Mouse (Mus musculus) adrenal gland, adult 8-10 months (tissue): ENCODE measurements around the gene R3hdm2. TPM values are rescaled to one million over a fixed set of nuclear protein-coding genes. Genes with fewer than 3 reads are reported as not detected.

Experiments
- DNase-seq: peaks from one replicate; pipeline ENCODE4 v3.0.0; 2022
- total RNA-seq, 4 experiments: library from RNA; stranded (reverse); gene quantifications; 2 replicates each; pipeline ENCODE4 v1.2.4; 2022

The R3hdm2 gene
- total RNA-seq, result 100 to 1,000 TPM; 116 to 158 (median 131) TPM

GRCm38 (mm10) chr10:127380251-127380691 is at the start of gene R3hdm2:
Gene R3hdm2, plus strand, starts transcription at chr10:127380327.
- peak; percentile 85 for DNase-seq

DNA sequence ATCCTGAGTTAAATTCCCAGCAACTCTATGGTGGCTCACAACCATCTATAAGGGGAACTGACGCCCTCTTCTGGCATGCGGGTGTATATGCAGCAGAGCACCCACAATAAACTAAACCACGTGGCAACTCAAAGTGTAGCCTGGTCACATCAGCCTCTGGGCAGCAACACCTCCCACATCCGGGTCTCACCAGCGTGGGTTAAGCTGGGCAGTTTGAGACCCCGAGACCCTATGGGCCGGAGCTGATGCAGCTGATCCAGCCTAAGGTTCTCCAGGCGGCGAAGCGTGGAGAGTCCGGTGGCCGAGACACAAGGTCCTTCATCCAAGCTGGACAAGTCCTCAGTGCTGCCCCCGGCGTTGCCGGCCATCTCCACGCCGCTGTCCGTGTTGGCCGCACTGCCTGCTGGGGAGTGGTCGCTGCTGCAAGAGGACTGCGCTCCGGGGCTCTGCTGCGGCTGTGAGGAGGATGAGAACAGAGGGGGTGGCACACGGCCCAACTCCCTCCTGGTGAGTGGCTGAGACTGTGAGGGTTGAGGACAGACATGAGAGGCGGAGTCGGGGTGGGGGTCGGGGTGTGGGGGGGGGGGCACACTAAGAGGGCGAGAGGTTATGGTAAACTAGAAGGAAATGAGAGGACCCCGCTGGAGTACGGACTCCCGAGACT is 47.8 kb upstream of the R3hdm2 start:
- DNase-seq, result no peak

DNA sequence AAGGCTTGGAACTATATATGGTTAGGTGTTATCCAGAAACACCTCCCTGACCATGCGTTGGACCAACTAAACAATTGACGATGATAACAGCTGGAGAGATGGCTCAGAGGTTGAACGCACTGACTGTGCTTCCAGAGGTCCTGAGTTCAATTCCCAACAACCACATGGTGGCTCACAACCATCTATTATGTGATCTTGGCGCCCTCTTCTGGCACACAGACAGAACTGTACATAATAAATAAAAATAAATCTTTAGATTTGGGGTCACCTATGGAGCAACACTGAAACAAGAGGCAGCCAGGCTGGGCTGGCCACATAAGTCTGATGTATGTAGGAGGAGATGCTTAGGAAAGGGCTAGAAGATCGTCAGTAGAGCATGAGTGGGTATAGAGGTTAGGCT is 47.0 kb upstream of the R3hdm2 start:
- DNase-seq, result no peak

DNA sequence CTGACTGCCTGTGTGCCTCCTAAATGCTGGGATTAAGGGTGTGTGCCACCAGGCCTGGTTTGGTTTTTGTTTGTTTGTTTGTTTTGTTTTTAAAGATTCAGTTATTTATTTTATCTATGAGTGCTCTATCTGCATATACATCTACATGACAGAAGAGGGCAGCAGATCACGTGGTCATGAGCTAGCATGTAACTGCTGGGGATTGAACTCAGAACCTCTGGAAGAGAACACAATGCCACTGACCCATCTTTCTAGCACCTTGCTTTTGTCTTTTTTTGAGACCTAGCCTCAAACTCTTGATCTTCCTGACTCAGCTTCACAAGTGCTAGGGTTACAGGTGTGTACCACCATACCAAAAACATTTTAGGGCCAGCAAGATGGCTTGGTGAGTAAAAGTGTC is 44.9 kb upstream of the R3hdm2 start:
- no peak for DNase-seq

DNA sequence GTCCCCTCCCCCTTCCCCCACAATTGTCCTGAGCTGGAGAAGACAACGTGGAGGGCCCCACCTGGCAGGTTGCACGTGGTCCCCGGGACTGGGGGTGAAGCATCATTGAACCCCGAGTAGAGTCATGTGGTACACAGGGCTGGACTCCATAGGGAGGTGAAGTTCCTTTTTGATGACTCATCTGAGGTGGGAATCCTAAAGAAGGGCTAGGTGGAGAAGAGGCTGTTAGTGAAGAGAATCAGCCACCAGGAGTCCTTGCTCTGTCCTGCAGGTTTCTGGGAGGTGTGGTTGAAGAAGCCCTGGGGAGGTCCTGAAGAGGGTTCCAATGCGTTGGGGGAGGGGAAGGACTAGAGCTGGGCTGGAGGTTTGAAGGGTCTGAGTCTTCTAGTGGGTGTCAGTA is 43.2 kb upstream of the R3hdm2 start:
- no peak for DNase-seq

GRCm38 (mm10) chr10:127337536-127338099 is 42.5 kb upstream of the R3hdm2 start:
- DNase-seq, result no peak

DNA sequence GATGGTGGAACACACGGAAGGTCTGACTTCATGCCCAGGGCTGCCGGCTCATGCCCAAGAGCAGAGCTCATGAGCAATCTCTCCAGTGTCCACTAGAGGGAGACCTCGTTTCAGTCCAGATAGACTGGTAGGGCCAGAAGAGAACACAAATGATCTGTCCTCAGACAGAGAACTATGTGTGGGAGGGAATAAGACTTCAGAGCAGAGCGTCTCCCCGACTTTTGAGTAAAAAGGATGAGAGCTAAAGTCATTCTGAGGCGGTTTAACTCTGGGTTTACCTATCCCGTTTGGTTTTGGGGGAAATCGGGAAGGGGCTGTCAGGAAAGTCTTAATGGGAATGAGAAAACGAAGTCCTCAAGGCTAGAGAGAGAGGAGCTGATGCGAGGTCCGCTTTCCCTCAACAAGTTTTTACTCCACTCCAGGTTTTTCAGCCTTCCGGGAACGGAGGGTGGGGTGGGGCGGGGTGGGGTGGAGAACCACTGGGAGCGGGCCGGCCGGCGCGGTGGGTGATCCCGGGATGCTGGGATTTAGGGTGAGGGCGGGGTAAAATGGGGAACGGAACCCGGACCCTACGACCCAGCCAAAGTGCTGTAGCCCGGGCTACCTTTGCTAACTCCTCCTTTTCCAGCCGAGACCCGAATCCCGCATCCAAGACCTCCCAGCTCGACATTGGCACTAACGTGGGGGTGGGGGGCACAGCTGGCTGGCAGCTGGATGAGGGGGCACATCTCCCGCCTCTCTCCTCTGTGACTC is 41.0 kb upstream of the R3hdm2 start:
- DNase-seq, result peak; percentile 80

DNA sequence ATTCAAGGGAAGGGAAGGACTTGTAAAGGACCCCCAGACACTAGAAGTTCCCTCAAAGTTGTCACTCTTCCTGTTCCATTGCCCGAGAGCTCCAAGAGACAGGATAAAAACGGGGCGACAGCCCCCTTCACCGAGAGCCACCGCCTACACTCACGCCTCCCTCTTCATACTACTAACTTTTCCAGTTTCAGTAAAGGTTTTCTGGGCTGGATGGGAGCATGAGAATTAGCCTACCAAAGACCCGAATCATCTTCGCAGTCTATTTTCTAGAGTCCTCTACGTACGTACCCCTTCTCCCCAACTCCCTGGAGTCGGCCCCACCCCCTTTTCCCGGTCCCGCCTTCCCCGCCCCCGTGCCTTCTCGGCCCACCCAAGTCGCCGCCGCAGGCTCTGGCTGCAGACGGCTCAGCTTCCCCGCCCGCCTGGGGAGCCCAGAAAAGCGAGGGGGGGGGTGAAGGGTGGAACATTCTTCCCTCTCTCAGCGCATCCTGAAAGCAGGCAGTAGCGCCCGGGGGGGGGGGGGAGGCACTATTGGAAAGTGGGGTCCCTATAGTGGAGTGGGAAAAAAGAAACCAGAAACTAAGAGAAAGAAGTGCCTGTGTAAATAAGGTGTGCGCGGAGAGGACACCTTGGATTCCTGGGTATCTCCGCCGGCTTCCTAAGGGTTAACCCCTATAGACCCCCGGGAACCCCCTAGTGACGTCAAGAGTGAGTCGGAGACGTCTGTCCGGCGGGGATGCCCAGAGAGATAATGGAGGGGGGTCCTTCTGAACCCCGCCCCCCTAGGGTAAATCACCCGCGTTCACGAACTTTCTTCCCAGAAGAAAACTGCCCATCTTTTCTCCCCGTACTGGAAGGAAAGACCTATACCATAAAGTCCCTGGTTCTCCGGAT is 40.2 kb upstream of the R3hdm2 start:
- DNase-seq, result no peak

DNA sequence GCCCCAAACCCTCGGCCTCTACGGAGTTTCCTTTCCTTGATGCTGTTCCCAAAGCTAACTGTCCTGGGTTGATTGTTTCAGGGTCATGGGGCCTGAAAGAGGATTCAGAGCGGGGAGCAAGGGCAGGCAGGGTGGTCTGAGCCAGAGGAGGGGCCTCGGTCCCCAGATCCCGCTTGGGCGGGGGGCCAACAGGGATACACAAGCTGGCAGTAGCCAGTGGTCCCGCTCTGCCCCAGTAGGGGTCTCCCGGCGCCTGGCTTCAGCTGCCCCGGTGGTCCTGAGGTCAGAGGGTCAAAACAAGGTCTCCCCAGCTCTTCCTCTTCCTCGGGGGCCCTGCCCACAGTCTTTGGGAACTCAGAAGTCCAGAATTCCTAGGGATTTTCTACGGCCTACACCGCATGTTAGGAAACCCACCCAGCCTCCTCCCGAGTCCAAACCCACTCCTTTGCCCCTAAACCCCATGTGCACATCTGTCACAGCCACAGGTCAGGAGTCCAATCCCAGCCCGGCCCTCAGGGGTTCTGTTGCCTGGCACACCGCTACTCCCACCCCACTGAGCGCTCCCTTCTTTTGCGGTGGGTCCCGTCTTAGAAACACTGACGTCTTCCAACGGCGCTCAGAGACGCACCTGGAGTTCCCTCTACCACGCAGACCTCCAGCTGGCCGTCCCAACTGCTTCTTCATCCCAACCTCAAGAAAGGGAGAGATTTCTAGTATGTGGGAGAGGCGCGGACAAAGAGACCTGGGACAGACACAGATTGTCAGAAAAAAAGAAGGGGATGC is 39.4 kb upstream of the R3hdm2 start:
- no peak for DNase-seq

DNA sequence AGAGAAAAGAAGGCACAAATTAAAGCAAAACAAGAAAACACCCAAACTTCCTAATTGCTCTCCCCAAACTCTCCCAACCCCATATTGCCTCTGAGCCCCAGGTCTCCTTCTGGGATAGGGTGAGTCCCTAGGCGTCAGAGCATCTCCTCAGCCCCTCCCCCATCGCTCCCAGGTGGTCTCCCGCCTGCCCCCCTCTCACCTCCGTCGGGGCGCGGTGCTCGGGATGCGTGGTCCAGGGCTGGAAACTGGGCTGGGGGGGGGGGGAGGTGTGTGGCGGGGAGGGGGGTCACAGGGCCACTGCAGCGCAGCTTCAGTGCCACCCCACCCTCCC is 38.8 kb upstream of the R3hdm2 start:
- no peak for DNase-seq

- peak; percentile 73 for DNase-seq
These were observed 38.1 kb upstream of the R3hdm2 start, which contains the start of gene Gli1 for GRCm38 (mm10) chr10:127341891-127342639. Gene Gli1, minus strand, starts transcription at chr10:127341974.

GRCm38 (mm10) chr10:127343029-127343428 is 37.1 kb upstream of the R3hdm2 start:
- no peak for DNase-seq

- DNase-seq, result no peak
These were observed 34.0 kb upstream of the R3hdm2 start for GRCm38 (mm10) chr10:127346173-127346572.

DNA sequence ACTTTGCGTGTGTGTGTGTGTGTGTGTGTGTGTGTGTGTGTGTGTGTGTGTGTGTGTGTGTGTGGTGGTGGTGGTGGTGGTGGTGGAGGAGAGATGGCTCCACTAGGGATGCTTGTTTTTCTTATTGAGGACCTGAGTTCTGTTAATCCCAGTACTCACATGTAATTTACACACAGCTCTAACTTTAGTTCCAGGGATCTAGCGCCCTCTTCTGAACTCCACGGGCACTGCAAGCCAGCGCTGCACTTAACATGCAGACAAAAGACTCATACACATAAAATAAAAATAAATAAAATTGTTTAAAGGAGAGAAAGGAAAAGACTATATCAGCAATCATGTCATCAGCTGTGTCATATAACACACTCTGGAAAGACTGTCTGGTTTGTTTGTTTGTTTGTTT is 31.2 kb upstream of the R3hdm2 start:
- no peak for DNase-seq

DNA sequence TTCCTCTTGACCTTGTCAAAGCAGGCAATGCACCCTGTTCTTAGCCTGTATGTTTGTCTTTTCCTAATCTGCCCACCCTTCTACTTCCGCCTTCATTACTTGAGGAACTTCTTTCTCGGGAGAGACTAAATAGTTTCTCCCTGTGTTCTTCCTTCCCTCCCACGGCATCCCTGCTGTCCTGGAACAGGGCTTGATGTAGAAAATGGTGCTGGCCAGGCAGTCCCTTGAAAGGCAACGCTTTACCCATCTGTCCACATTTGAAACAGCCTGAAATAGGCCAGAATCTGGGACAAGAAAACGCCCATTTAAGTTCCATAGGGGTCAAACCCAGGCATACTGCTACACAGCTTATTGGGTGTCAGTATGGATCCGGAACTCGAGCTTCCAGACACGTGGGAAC is 30.3 kb upstream of the R3hdm2 start:
- DNase-seq, result no peak

DNA sequence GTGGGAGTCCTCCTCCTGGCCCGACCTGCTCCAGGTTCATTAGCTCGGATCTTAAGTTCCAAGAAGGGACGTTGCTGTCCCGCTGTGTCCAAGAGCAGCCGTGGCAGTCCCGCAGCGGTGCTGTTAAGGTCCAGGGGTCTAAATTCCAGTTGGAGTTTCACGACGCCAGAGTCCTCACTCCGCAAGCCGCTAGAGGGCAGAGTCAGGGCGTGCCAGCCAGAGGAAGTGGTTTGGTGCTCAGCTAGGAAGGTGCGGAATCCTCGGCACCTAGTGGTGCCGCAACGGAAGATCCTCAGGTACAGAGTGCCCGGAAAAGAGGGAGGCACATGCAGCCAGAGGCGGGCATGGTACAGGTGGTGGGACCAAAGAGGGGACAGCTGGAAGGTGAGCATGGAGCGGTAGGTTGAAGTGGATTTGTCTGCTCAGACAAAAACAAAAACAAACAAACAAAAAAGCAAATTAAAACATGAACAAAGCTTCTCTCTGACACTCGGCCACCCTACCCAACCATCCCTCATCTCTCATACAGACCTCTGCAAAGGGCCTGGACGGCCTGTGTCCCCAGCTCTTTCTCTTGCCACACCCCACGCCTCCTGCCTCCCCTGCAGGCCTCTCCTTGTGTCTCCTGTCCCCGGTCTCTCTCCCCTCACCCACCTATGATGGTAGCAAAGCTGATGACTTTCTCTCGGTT is 29.4 kb upstream of the R3hdm2 start:
- DNase-seq, result no peak

- DNase-seq, result no peak
These were observed 28.9 kb upstream of the R3hdm2 start for GRCm38 (mm10) chr10:127351285-127351595.

DNA sequence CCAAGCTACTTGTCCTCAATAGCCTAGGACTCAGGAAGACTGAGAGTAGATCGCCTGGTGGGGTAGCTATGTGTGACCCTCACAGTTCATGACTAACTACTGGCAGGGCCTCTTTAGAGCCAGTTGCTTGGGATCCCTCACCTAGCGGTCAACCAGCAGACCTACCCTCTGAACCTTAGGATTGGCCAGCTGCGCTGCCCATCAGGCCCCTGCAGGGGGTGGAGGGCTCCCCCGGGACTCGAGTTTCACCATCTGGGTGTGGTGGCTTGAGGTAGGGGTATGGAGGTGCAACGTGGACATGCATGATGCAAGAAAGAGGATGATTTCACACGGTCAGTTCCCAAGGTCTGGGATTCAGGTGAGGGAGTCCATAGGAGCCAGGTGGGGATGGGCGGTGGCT is 28.4 kb upstream of the R3hdm2 start:
- no peak for DNase-seq

DNA sequence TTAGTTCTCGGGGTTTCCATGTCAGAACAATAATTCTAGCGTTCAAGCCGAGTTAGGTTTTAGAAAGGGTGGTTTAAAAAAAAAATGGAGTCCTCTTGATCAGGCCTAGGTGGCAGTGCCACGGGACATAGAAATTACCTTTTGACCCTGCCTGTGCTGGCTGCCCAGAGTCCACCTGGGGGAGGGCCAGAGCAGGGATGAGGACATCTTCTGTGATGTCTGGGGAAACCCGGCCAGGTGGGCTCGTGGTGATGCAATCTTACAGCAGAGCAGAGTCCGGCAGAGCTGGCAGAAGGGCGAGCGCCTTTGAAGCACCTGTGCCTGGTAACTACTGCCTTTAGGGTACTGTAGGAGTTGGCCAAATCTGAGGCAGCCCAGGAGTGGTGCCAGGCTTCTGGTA is 27.9 kb upstream of the R3hdm2 start:
- no peak for DNase-seq

- DNase-seq, result no peak
These were observed 27.4 kb upstream of the R3hdm2 start for GRCm38 (mm10) chr10:127352766-127353165.
